ENCODE assay signal across 16 mouse cellular contexts in the genomic region with DNA sequence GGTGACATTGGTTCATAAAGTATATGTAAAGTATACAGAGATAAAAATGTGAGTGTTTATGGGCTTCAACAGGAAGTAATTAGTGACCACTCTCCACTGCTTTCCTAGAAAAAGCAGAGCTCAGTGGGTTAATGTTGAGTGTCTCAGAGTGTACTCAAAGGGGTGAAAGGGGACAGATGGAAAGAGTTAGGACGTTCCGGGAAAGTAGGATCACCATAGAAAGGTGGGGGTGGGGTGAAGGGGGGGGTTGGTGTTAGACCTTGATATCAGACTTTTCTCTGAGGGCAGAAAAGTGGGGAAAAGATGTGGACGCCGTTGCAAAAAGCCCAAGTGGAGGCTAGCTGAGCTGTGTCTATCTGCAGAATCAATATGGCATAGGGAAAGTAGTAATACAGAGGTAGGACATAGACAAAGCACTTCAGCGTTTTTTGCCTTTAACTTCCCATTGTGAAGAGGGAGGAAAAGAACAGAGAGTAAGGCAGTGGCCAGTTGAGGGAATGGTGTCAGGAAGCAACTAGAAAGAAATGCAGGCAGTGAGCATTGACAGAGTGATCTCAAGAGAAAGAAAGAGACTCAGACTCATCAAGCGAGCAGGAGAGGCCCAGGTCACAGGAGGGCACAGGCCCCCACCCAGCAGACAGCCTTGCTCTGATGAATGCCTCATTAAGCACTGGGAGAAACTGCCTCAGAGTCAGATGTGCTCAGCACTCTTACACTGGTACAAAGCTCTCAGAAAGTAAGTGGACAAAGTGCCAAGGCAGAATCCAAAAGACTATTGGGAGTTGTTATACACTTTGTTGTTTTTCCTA. TPM values are rescaled to one million over a fixed set of nuclear protein-coding genes. Genes with fewer than 3 reads are reported as not detected.
A peak's percentile ranks its signal among the peaks of the same experiment; 100 is the strongest.
DNase-seq lines count a peak whose midpoint lies in the region; ATAC-seq and TF ChIP-seq lines count a peak whose summit lies in the region.
"Had no signal": no experiment of that assay in that cellular context is flagged by ENCODE, and none has a peak within 500 bp of the region (broad histone marks: within the 10 kb centered on the region; RNA-seq: fewer than 3 reads in every experiment).

No protein-coding gene starts in this region.

- no peak overlapping the region for H3K27ac ChIP-seq in forebrain, embryonic 11.5 days (ENCODE audit: low read depth, low read length)
- no peak overlapping the region for H3K27ac ChIP-seq in forebrain, embryonic 16.5 days (ENCODE audit: low read length)
- no peak overlapping the region for H3K27ac ChIP-seq in kidney, postnatal 0 days
- peak overlapping the region; percentile 41; the same call in 1 of the 2 replicates for H3K27ac ChIP-seq in embryonic facial prominence, embryonic 12.5 days
- H3K27ac ChIP-seq in neural tube, embryonic 11.5 days (ENCODE audit: low read depth, low read length), result 0 out of 2 replicates have a peak overlapping the region, but pooled peaks have one; percentile 15
- H3K27ac ChIP-seq: heart, embryonic 13.5 days; hindbrain, postnatal 0 days; liver, embryonic 14.5 days; macrophage; stomach, embryonic 15.5 days had no signal

- no peaks in the 10 kb centered on the region for H3K9me3 ChIP-seq in forebrain, embryonic 11.5 days (ENCODE audit: control insufficient read depth, low read length)
- no peaks in the 10 kb centered on the region for H3K9me3 ChIP-seq in forebrain, embryonic 16.5 days (ENCODE audit: control insufficient read depth, low read length)
- H3K9me3 ChIP-seq in kidney, postnatal 0 days (replicated peaks; ENCODE audit: low read length), result no peaks in the 10 kb centered on the region
- H3K9me3 ChIP-seq in embryonic facial prominence, embryonic 12.5 days, result no peaks in the 10 kb centered on the region
- no peaks in the 10 kb centered on the region for H3K9me3 ChIP-seq in neural tube, embryonic 11.5 days (ENCODE audit: control insufficient read depth, low read length)
- H3K9me3 ChIP-seq: heart, embryonic 13.5 days; stomach, embryonic 15.5 days had no signal

- peak; percentile 66 for ATAC-seq in forebrain, embryonic 11.5 days (replicated peaks; ENCODE audit: low FRiP score)
- ATAC-seq in forebrain, embryonic 16.5 days, result no peak
- ATAC-seq in kidney, postnatal 0 days (replicated peaks; ENCODE audit: low FRiP score, low read depth), result 0 out of 2 replicates have a peak, but pooled peaks have one; percentile 59
- peak; percentile 77; the same call in 1 of the 2 replicates for ATAC-seq in embryonic facial prominence, embryonic 12.5 days (ENCODE audit: insufficient number of reproducible peaks, insufficient read depth, low FRiP score, low TSS enrichment)
- peak; percentile 61 for ATAC-seq in neural tube, embryonic 11.5 days (ENCODE audit: insufficient read depth, low FRiP score, low TSS enrichment)
- ATAC-seq: hindbrain, postnatal 0 days had no signal

- no peaks in the 10 kb centered on the region for H3K36me3 ChIP-seq in forebrain, embryonic 11.5 days (ENCODE audit: control insufficient read depth, insufficient read depth, low read length)
- no peaks in the 10 kb centered on the region for H3K36me3 ChIP-seq in forebrain, embryonic 16.5 days (ENCODE audit: control insufficient read depth, insufficient read depth)
- no peaks in the 10 kb centered on the region for H3K36me3 ChIP-seq in kidney, postnatal 0 days (ENCODE audit: insufficient read depth, low read length)
- H3K36me3 ChIP-seq in embryonic facial prominence, embryonic 12.5 days, result no peaks in the 10 kb centered on the region
- H3K36me3 ChIP-seq in neural tube, embryonic 11.5 days (ENCODE audit: control insufficient read depth, insufficient read depth, low read length), result no peaks in the 10 kb centered on the region
- H3K36me3 ChIP-seq: heart, embryonic 13.5 days; stomach, embryonic 15.5 days had no signal

- H3K4me2 ChIP-seq in forebrain, embryonic 11.5 days (ENCODE audit: low read depth, low read length, severe bottlenecking), result no peak overlapping the region
- H3K4me2 ChIP-seq in forebrain, embryonic 16.5 days (ENCODE audit: low read length), result no peak overlapping the region
- H3K4me2 ChIP-seq in kidney, postnatal 0 days (ENCODE audit: low read length), result no peak overlapping the region
- no peak overlapping the region for H3K4me2 ChIP-seq in embryonic facial prominence, embryonic 12.5 days (replicated peaks)
- no peak overlapping the region for H3K4me2 ChIP-seq in neural tube, embryonic 11.5 days (ENCODE audit: low read depth)
- H3K4me2 ChIP-seq: heart, embryonic 13.5 days; stomach, embryonic 15.5 days had no signal

- intact Hi-C loops in left cerebral cortex, postnatal 25 days (cut with DNase I), result no loop called here

- 48% methylated on average over 6 of the region's 6 CpGs for WGBS in forebrain, embryonic 11.5 days
- WGBS in forebrain, embryonic 16.5 days, result 45% methylated on average over 6 of the region's 6 CpGs
- WGBS in kidney, postnatal 0 days, result 18% methylated on average over 6 of the region's 6 CpGs
- 17% methylated on average over 6 of the region's 6 CpGs for WGBS in embryonic facial prominence, embryonic 12.5 days
- WGBS in neural tube, embryonic 11.5 days, result 36% methylated on average over 6 of the region's 6 CpGs

- 0 out of 2 replicates have a peak, but pooled peaks cover 3% of the 10 kb centered on the region for H3K4me1 ChIP-seq in forebrain, embryonic 11.5 days (replicated peaks; ENCODE audit: control insufficient read depth, insufficient read depth, low read length)
- H3K4me1 ChIP-seq in forebrain, embryonic 16.5 days (replicated peaks; ENCODE audit: control insufficient read depth, insufficient read depth, low read length), result no peaks in the 10 kb centered on the region
- H3K4me1 ChIP-seq in kidney, postnatal 0 days (replicated peaks; ENCODE audit: insufficient read depth, low read length), result no peaks in the 10 kb centered on the region
- peaks cover 11% of the 10 kb centered on the region for H3K4me1 ChIP-seq in embryonic facial prominence, embryonic 12.5 days
- peaks cover 7% of the 10 kb centered on the region for H3K4me1 ChIP-seq in neural tube, embryonic 11.5 days (ENCODE audit: control insufficient read depth, insufficient read depth, low read length)

- no peaks in the 10 kb centered on the region for H3K27me3 ChIP-seq in forebrain, embryonic 11.5 days (ENCODE audit: control insufficient read depth, insufficient read depth, low read length)
- H3K27me3 ChIP-seq in forebrain, embryonic 16.5 days (replicated peaks; ENCODE audit: control insufficient read depth, insufficient read depth, low read length), result no peaks in the 10 kb centered on the region
- no peaks in the 10 kb centered on the region for H3K27me3 ChIP-seq in kidney, postnatal 0 days (ENCODE audit: insufficient read depth, low read length)
- no peaks in the 10 kb centered on the region for H3K27me3 ChIP-seq in embryonic facial prominence, embryonic 12.5 days
- no peaks in the 10 kb centered on the region for H3K27me3 ChIP-seq in neural tube, embryonic 11.5 days (ENCODE audit: control insufficient read depth, insufficient read depth, low read length)
- H3K27me3 ChIP-seq: heart, embryonic 13.5 days; stomach, embryonic 15.5 days had no signal

- no peak for DNase-seq in forebrain, embryonic 11.5 days (ENCODE audit: low spot score)
- DNase-seq in kidney, postnatal 0 days (ENCODE audit: low spot score), result peak; percentile 45
- no peak for DNase-seq in kidney, postnatal 36 days
- DNase-seq in neural tube, embryonic 11.5 days (ENCODE audit: low spot score), result peak; percentile 35
- no peak for DNase-seq in left cerebral cortex, postnatal 25 days (ENCODE audit: low spot score in 2 of 2)
- no peak for DNase-seq in cerebellum, adult 9-10 months
- DNase-seq: adrenal gland, postnatal 10 days; cerebellum, postnatal 25 days had no signal

- no peak overlapping the region for H3K4me3 ChIP-seq in forebrain, embryonic 11.5 days (ENCODE audit: low read depth, low read length)
- no peak overlapping the region for H3K4me3 ChIP-seq in forebrain, embryonic 16.5 days (replicated peaks; ENCODE audit: low read length)
- no peak overlapping the region for H3K4me3 ChIP-seq in kidney, postnatal 0 days (replicated peaks; ENCODE audit: low read depth, low read length)
- H3K4me3 ChIP-seq in embryonic facial prominence, embryonic 12.5 days, result no peak overlapping the region
- no peak overlapping the region for H3K4me3 ChIP-seq in neural tube, embryonic 11.5 days (ENCODE audit: low read depth, low read length)
- H3K4me3 ChIP-seq: heart, embryonic 13.5 days; stomach, embryonic 15.5 days had no signal

- no peak for TF ChIP-seq CTCF in kidney, postnatal 0 days (IDR thresholded peaks at IDR 0.05; ENCODE audit: low read depth)

- H3K9ac ChIP-seq in forebrain, embryonic 11.5 days (ENCODE audit: low read length), result no peak overlapping the region
- no peak overlapping the region for H3K9ac ChIP-seq in forebrain, embryonic 16.5 days (replicated peaks; ENCODE audit: low read depth, low read length)
- no peak overlapping the region for H3K9ac ChIP-seq in kidney, postnatal 0 days (ENCODE audit: low read depth, low read length)
- H3K9ac ChIP-seq in embryonic facial prominence, embryonic 12.5 days, result no peak overlapping the region
- H3K9ac ChIP-seq in neural tube, embryonic 11.5 days (ENCODE audit: low read length), result no peak overlapping the region
- H3K9ac ChIP-seq: heart, embryonic 13.5 days; liver, embryonic 14.5 days; stomach, embryonic 15.5 days had no signal

RNA-seq across cellular contexts. Expression of a gene that starts 18.5 kb away (rescaled TPM):
- polyA plus RNA-seq in forebrain, embryonic 11.5 days (2014; fragmentation: Nextera tagmentation; extraction: Ambion mirVana), result 0.37 and 1.00 TPM in 2 replicates
- polyA plus RNA-seq in forebrain, embryonic 16.5 days (2015; fragmentation: Nextera tagmentation; extraction: Ambion mirVana), result 0.65 and 0.77 TPM in 2 replicates
- 0.31 and 0.41 TPM in 2 replicates for polyA plus RNA-seq in kidney, postnatal 0 days (2015; fragmentation: Nextera tagmentation; extraction: Ambion mirVana)
- 6.4 and 6.8 TPM in 2 replicates for polyA plus RNA-seq in embryonic facial prominence, embryonic 12.5 days (2016; fragmentation: Nextera tagmentation; extraction: Ambion mirVana)
- 0.50 and 0.99 TPM in 2 replicates for polyA plus RNA-seq in neural tube, embryonic 11.5 days (2014; fragmentation: Nextera tagmentation; extraction: Ambion mirVana)
- not detected for total RNA-seq in left cerebral cortex, postnatal 25 days (2021)
- total RNA-seq: monocyte, adult 5-6 weeks had no signal

Comparison
In these comparisons a context has a peak if more than half of its experiments do, and no peak if none do; other contexts are left out.
1. DNase-seq: peak in kidney, postnatal 0 days (single experiment) and neural tube, embryonic 11.5 days (single experiment); none in forebrain, embryonic 11.5 days (single experiment), kidney, postnatal 36 days (0 of 2), left cerebral cortex, postnatal 25 days (0 of 2) and cerebellum, adult 9-10 months (single experiment).
2. H3K27ac ChIP-seq: peak in embryonic facial prominence, embryonic 12.5 days (single experiment) and neural tube, embryonic 11.5 days (single experiment); none in forebrain, embryonic 11.5 days (single experiment), forebrain, embryonic 16.5 days (single experiment) and kidney, postnatal 0 days (single experiment).